Mouse (Mus musculus): ENCODE data around the gene Meaf6.

GRCm38 (mm10) chr4:125093031-125093430 is 8.1 kb downstream of the Meaf6 start:
- TF ChIP-seq CTCF (conservative IDR thresholded peaks at IDR 0.05; ENCODE audit: insufficient read depth, insufficient read length, low read depth, low read length) (no peak), POLR2A (IDR thresholded peaks at IDR 0.05; ENCODE audit: low read depth, low read length) (no peak)
